Comparison of ENCODE assay signal across 27 mouse cellular contexts in the genomic region with DNA sequence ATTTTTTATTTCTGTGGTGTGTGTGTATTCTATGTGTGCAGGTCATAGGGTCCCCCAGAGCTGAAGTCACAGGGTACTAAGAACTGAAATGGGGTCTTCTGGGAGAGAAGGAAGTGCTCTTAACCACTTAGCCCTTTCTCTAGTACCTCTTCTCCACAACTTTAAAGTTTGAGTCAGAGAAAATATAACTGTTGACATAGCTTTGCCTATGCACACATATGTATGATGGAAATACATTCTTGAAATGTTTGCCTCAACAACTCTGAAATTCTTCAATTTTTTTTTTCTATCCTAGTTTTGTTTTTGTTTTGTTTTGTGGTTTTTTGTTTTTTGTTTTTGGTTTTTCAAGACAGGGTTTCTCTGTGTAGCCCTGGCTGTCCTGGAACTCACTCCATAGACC.
"Had no signal": no experiment of that assay in that cellular context is flagged by ENCODE, and none has a peak within 500 bp of the region (broad histone marks: within the 10 kb centered on the region; RNA-seq: fewer than 3 reads in every experiment).

No protein-coding gene starts in this region.

- H3K4me3 ChIP-seq: embryonic facial prominence, embryonic 10.5 days; embryonic facial prominence, embryonic 12.5 days; embryonic facial prominence, embryonic 13.5 days; embryonic facial prominence, embryonic 15.5 days; erythroblast, embryonic 14.5 days; forebrain, embryonic 10.5 days; forebrain, embryonic 12.5 days; forebrain, embryonic 13.5 days; forebrain, embryonic 15.5 days; gastrocnemius, adult 2 months; heart, adult 2 months had no signal

- DNase-seq: cerebellum, adult 8-10 months; cerebellum, adult 9-10 months; cerebellum, adult 9-11 months; cerebellum, postnatal 10 days; cerebellum, postnatal 14 days; cerebellum, postnatal 25 days; cerebellum, postnatal 36 days; embryo, embryonic 11 days; forebrain, postnatal 0 days; gastrocnemius, adult 2 months; gastrocnemius, postnatal 10 days; gastrocnemius, postnatal 14 days; gastrocnemius, postnatal 25 days; gastrocnemius, postnatal 36 days; heart, adult 18-20 months; heart, adult 2 months had no signal

- H3K9ac ChIP-seq: embryonic facial prominence, embryonic 12.5 days; embryonic facial prominence, embryonic 13.5 days; embryonic facial prominence, embryonic 15.5 days; forebrain, embryonic 12.5 days; forebrain, embryonic 13.5 days; forebrain, embryonic 15.5 days; forebrain, postnatal 0 days had no signal

- H3K4me1 ChIP-seq: embryonic facial prominence, embryonic 10.5 days; embryonic facial prominence, embryonic 12.5 days; embryonic facial prominence, embryonic 13.5 days; embryonic facial prominence, embryonic 15.5 days; forebrain, embryonic 10.5 days; forebrain, embryonic 12.5 days; forebrain, embryonic 13.5 days; forebrain, embryonic 15.5 days had no signal

- H3K27ac ChIP-seq: embryonic facial prominence, embryonic 10.5 days; embryonic facial prominence, embryonic 12.5 days; embryonic facial prominence, embryonic 13.5 days; embryonic facial prominence, embryonic 15.5 days; forebrain, embryonic 10.5 days; forebrain, embryonic 12.5 days; forebrain, embryonic 13.5 days; forebrain, embryonic 15.5 days; gastrocnemius, adult 2 months; heart, adult 2 months had no signal

- H3K9me3 ChIP-seq: embryonic facial prominence, embryonic 10.5 days; embryonic facial prominence, embryonic 12.5 days; embryonic facial prominence, embryonic 13.5 days; embryonic facial prominence, embryonic 15.5 days; forebrain, embryonic 10.5 days; forebrain, embryonic 12.5 days; forebrain, embryonic 13.5 days; forebrain, embryonic 15.5 days had no signal

- H3K27me3 ChIP-seq: embryonic facial prominence, embryonic 12.5 days; embryonic facial prominence, embryonic 13.5 days; embryonic facial prominence, embryonic 15.5 days; forebrain, embryonic 12.5 days; forebrain, embryonic 13.5 days; forebrain, embryonic 15.5 days had no signal

- H3K4me2 ChIP-seq: embryonic facial prominence, embryonic 12.5 days; embryonic facial prominence, embryonic 13.5 days; embryonic facial prominence, embryonic 15.5 days; forebrain, embryonic 12.5 days; forebrain, embryonic 13.5 days; forebrain, embryonic 15.5 days had no signal

- ATAC-seq: forebrain, embryonic 13.5 days; forebrain, embryonic 14.5 days; forebrain, embryonic 15.5 days; forebrain, embryonic 16.5 days; forebrain, postnatal 0 days had no signal
